ENCODE assay signal across 9 mouse cellular contexts in genomic region chr16:38679431-38680021, GRCm38 (mm10). TPM values are rescaled to one million over a fixed set of nuclear protein-coding genes. Genes with fewer than 3 reads are reported as not detected.
DNase-seq lines count a peak whose midpoint lies in the region; TF ChIP-seq lines count a peak whose summit lies in the region.
"Had no signal": no experiment of that assay in that cellular context is flagged by ENCODE, and none has a peak within 500 bp of the region (broad histone marks: within the 10 kb centered on the region; RNA-seq: fewer than 3 reads in every experiment).

No protein-coding gene starts in this region.

- no peak for TF ChIP-seq CTCF in kidney, adult 2 months (conservative IDR thresholded peaks at IDR 0.05; ENCODE audit: insufficient read depth, insufficient read length, low read depth, low read length)

- peaks cover 3% of the 10 kb centered on the region; the same call in 1 of the 2 replicates for H3K4me1 ChIP-seq in kidney, adult 2 months (ENCODE audit: control insufficient read depth, insufficient read depth, low read length)

- TF ChIP-seq POLR2A in kidney, adult 2 months (IDR thresholded peaks at IDR 0.05; ENCODE audit: low read depth, low read length), result no peak

- H3K27me3 ChIP-seq in kidney, adult 2 months (replicated peaks; ENCODE audit: control insufficient read depth, insufficient read depth, low read length), result no peaks in the 10 kb centered on the region

- peak overlapping the region; percentile 83 for H3K27ac ChIP-seq in kidney, adult 2 months (ENCODE audit: insufficient read depth, low read depth, low read length)

- intact Hi-C loops in left cerebral cortex, postnatal 14 days (cut with DNase I), result no loop called here
- intact Hi-C loops in left cerebral cortex, postnatal 4 days (cut with DNase I), result no loop called here

- WGBS in kidney, adult 2 months, result 19% methylated on average over 12 of the region's 12 CpGs

- no peaks in the 10 kb centered on the region for H3K36me3 ChIP-seq in kidney, adult 2 months (ENCODE audit: control insufficient read depth, insufficient read depth, low read length)

- DNase-seq in embryo, embryonic 11 days, result peak; percentile 29
- no peak for DNase-seq in embryo, embryonic 9.5 days (ENCODE audit: extremely low spot score)
- peak; percentile 5 for DNase-seq in adipocyte (ENCODE audit: low spot score)
- peak; percentile 69 for DNase-seq in kidney, adult 2 months
- peak; percentile 30 for DNase-seq in lung, postnatal 14 days
- no peak for DNase-seq in ovary, postnatal 10 days (ENCODE audit: low spot score)
- no peak for DNase-seq in left cerebral cortex, postnatal 14 days (ENCODE audit: low spot score in 2 of 2)
- DNase-seq in left cerebral cortex, postnatal 4 days, result no peak
- DNase-seq: cerebellum, postnatal 25 days had no signal

- peak overlapping the region; percentile 24; the same call in 1 of the 2 replicates for H3K4me3 ChIP-seq in kidney, adult 2 months (ENCODE audit: insufficient read depth, low read depth, low read length)

RNA-seq across cellular contexts. Expression of gene Arhgap31, which starts 33.5 kb away (rescaled TPM):
- 5.8 and 6.9 TPM in 2 replicates for polyA plus RNA-seq in kidney, adult 2 months (2012; rRNA removed)
- total RNA-seq in left cerebral cortex, postnatal 14 days (2021), result 10 to 100 TPM; 19.9 to 20.6 TPM
- total RNA-seq in left cerebral cortex, postnatal 4 days (2021), result 10 to 100 TPM; 18.0 to 18.7 TPM

Comparison
In these comparisons a context has a peak if more than half of its experiments do, and no peak if none do; other contexts are left out.
1. DNase-seq: peak in embryo, embryonic 11 days (single experiment), adipocyte (single experiment), kidney, adult 2 months (single experiment) and lung, postnatal 14 days (single experiment); none in embryo, embryonic 9.5 days (single experiment), ovary, postnatal 10 days (single experiment), left cerebral cortex, postnatal 14 days (0 of 2) and left cerebral cortex, postnatal 4 days (single experiment).